Comparison of ENCODE assay signal across 10 mouse cellular contexts in the genomic region with DNA sequence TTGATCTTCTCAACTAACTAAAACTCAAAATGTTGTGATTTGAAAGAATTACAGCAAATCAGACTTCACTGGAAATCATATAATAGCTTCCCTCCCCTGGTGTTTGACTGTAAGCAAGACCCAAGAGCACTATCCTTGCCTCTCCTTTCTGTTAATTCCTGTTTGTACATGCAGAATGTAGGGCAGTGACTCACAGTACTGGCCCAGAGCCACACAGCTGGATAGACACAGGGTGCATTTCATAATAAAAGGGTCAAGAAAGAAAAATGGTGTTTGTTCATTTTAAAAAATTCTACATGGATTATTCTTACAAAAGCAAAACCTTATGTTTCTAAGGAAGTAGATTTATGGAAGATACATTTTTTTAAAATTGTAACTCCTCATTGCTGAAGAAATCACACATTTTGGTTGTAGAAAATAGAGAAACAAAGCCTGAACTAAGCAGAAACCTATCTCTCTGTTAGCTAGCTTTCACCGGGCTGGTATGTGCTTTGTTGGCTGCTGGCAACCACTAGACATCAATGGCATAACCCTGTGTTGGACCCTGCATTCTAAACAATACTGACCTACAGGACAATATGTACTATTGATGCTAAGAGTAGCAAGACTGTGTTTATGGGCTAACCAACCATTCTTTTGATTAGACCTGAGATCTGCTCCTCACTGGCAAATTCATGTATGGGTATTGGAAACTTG.
DNase-seq lines count a peak whose midpoint lies in the region; ATAC-seq lines count a peak whose summit lies in the region.
"Had no signal": no experiment of that assay in that cellular context is flagged by ENCODE, and none has a peak within 500 bp of the region (broad histone marks: within the 10 kb centered on the region; RNA-seq: fewer than 3 reads in every experiment).

No protein-coding gene starts in this region.

- no peak for ATAC-seq in liver, embryonic 11.5 days (replicated peaks; ENCODE audit: low FRiP score)
- peak; percentile 82; the same call in 1 of the 2 replicates for ATAC-seq in stomach, embryonic 14.5 days (ENCODE audit: insufficient number of reproducible peaks, insufficient read depth, low FRiP score, low read depth)
- ATAC-seq in megakaryocyte progenitor cell, adult 5-6 weeks (replicated peaks; ENCODE audit: poor library complexity) = no peak

- H3K4me1 ChIP-seq in liver, embryonic 11.5 days (replicated peaks; ENCODE audit: control insufficient read depth, insufficient read depth, low read length) = no peaks in the 10 kb centered on the region
- H3K4me1 ChIP-seq in stomach, embryonic 14.5 days (ENCODE audit: control insufficient read depth, insufficient read depth, low read length) = peaks cover 8% of the 10 kb centered on the region

- 81% methylated on average over 1 of the region's 1 CpGs for WGBS in liver, embryonic 11.5 days
- 43% methylated on average over 1 of the region's 1 CpGs for WGBS in stomach, embryonic 14.5 days

- H3K4me2 ChIP-seq in liver, embryonic 11.5 days = no peak overlapping the region
- no peak overlapping the region for H3K4me2 ChIP-seq in stomach, embryonic 14.5 days (replicated peaks; ENCODE audit: low read depth, low read length)

- H3K4me3 ChIP-seq in liver, embryonic 11.5 days (ENCODE audit: low read depth, low read length) = no peak overlapping the region
- no peak overlapping the region for H3K4me3 ChIP-seq in stomach, embryonic 14.5 days (ENCODE audit: low read depth, low read length)
- H3K4me3 ChIP-seq: erythroblast, embryonic 14.5 days had no signal

- H3K9me3 ChIP-seq in liver, embryonic 11.5 days (ENCODE audit: control insufficient read depth, low read length) = no peaks in the 10 kb centered on the region
- no peaks in the 10 kb centered on the region for H3K9me3 ChIP-seq in stomach, embryonic 14.5 days (ENCODE audit: control insufficient read depth, low read depth, low read length)
- H3K9me3 ChIP-seq: G1E had no signal

- DNase-seq in liver = peak; percentile 6
- DNase-seq in liver, embryonic 11.5 days (ENCODE audit: low spot score) = no peak
- peak; percentile 48 to 71 for DNase-seq in gastrocnemius, adult 8-10 months (ENCODE audit: low spot score in 2 of 2)
- DNase-seq in kidney, postnatal 10 days = peak; percentile 79
- DNase-seq in embryo, embryonic 10.5 days (ENCODE audit: low spot score) = no peak
- no peak for DNase-seq in right cerebral cortex, adult 18-20 months

- H3K27ac ChIP-seq in liver, embryonic 11.5 days (ENCODE audit: low read depth, low read length) = no peak overlapping the region
- peak overlapping the region; percentile 88 for H3K27ac ChIP-seq in stomach, embryonic 14.5 days (ENCODE audit: low read length)

- no peaks in the 10 kb centered on the region for H3K27me3 ChIP-seq in liver, embryonic 11.5 days (replicated peaks; ENCODE audit: control insufficient read depth, insufficient read depth, low read length)
- no peaks in the 10 kb centered on the region for H3K27me3 ChIP-seq in stomach, embryonic 14.5 days (ENCODE audit: control insufficient read depth, insufficient read depth, low read length)

- H3K9ac ChIP-seq in liver, embryonic 11.5 days (ENCODE audit: low read depth, low read length) = no peak overlapping the region
- no peak overlapping the region for H3K9ac ChIP-seq in stomach, embryonic 14.5 days (replicated peaks; ENCODE audit: low read depth, low read length)

- H3K36me3 ChIP-seq in liver, embryonic 11.5 days (ENCODE audit: control insufficient read depth, insufficient read depth, low read length) = no peaks in the 10 kb centered on the region
- H3K36me3 ChIP-seq in stomach, embryonic 14.5 days (ENCODE audit: control insufficient read depth, insufficient read depth, low read length) = no peaks in the 10 kb centered on the region
- H3K36me3 ChIP-seq: G1E had no signal

Comparison
In these comparisons a context has a peak if more than half of its experiments do, and no peak if none do; other contexts are left out.
1. DNase-seq: peak in liver (single experiment), gastrocnemius, adult 8-10 months (2 of 2) and kidney, postnatal 10 days (single experiment); none in liver, embryonic 11.5 days (single experiment), embryo, embryonic 10.5 days (single experiment) and right cerebral cortex, adult 18-20 months (single experiment).